Mouse (Mus musculus) heart, adult 18-20 months (tissue): Measurements from ENCODE around the gene Naa10. TPM values are rescaled to one million over a fixed set of nuclear protein-coding genes. Genes with fewer than 3 reads are reported as not detected.

Source experiments
- DNase-seq, 2 experiments: peaks; one replicate each; pipeline ENCODE4 v3.0.0; 2021 to 2022; ENCODE audit warnings: mixed read lengths in 1 of 2
- total RNA-seq, 2 experiments: library from RNA; stranded (reverse); gene quantifications; 2 replicates each; pipeline ENCODE4 v1.2.3; 2021

Naa10 gene
- total RNA-seq, 2 experiments from 2014 or later = 56.6 to 58.6 TPM

DNA sequence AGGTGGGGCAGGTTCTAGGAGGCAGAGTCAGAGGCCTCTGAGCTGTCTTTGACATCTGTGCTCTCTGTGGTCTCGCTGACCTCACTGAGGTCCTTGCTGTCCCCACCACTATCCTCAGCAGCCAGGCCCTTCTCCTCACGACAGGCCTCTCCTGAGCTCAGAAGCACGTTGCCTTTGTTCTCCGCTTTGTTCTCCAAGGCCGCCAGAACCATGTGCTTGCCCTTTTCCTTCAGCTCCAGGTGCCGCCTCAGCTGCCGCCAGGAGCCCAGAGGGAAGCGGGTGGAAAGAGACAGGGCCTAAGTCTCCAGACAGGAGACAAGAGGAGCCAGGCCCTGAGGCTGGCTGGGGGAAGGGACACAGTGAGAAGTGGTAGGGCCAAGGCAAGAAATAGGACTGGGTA is 4.8 kb downstream of the Naa10 start:
- no peak for DNase-seq

GRCm38 (mm10) chrX:73914827-73915703 is 6.7 kb downstream of the Naa10 start:
- DNase-seq = peak; percentile 87 to 97

DNA sequence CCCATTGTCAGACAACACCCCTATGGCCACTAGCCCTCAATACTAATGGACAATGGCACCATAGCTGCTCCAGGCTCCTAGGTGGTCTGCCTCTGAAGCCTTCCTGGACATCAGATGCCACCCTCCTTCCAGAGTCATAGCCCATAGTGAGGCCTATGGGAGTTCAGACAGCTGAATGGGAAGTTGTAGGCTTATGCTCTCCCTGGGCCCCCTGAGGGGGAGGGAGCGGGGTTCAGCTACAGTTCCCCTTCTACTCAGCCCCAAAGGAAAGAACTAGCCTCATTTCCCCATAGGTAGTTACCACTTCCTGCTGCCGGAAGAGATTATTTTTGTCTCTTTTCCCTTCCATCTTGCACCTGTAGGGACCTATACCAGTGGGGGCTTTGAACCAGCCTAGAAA is 10.2 kb downstream of the Naa10 start:
- DNase-seq = peak in 1 of 2 experiments; percentile 35

GRCm38 (mm10) chrX:73911156-73911555 is 10.6 kb downstream of the Naa10 start:
- DNase-seq = peak in 1 of 2 experiments; percentile 28

DNA sequence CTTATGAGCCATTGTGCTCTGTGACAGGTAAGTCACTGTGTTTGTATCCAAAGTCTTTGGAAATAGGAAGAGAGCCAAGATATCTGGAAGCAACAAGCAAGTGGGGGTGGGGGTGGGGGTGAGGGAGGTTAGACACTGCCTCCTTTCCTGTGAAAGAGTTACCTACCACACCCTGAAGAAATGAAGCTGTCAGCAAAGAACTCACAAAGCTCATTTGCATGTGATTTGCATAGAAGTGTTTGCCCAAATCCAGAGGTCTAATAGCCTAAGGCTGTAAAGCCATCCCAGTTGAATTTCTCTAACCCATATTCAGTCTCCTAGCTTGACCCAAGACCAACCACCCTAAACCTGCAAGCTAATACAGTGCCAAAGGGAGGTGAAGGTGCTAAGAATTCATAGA is 11.3 kb downstream of the Naa10 start:
- no peak for DNase-seq

GRCm38 (mm10) chrX:73910049-73910448 is 11.7 kb downstream of the Naa10 start:
- DNase-seq = no peak

DNA sequence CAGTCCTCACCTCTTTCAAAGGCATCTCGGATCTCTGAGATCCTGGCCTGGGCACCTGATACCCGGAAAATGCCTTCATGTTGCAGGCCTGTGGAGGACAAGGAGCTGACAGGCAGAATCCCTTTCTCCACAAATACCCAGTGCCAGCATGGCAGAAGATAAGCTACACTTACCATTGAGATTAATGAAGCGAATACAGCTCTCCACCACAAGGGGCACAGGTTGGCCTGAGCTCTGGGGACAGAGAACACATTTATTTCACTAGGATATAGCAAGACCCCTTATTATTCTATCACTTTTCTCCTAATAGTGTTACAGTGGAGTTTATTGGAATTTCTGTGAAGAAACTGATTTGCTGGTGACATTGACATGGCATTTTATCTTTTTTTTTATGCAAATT is 23.8 kb downstream of the Naa10 start:
- DNase-seq = no peak

DNA sequence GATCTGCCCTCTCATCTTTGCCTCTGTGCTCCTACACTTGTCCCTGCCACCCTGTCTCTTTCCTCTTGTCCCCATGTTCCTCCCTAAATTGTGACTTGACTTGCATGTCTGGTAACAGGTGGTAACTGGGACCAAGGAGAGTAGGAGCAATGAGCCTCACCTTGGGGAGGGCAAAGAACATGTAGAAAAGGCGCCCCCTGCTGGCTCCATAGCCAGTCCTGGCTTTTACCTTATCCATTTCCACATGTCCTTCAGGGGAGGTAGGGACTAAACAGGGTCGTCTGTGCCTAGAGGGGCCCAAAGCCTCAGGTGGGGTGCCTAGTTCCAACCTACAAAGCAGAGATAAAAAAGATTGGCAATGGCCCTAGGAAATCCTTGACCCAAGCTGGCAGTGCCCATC is 26.0 kb downstream of the Naa10 start, which contains the start of gene L1cam:
Gene L1cam (minus strand): TSS at position 387 of the 400 bp plus-strand sequence.
- DNase-seq = peak in 1 of 2 experiments; percentile 64

DNA sequence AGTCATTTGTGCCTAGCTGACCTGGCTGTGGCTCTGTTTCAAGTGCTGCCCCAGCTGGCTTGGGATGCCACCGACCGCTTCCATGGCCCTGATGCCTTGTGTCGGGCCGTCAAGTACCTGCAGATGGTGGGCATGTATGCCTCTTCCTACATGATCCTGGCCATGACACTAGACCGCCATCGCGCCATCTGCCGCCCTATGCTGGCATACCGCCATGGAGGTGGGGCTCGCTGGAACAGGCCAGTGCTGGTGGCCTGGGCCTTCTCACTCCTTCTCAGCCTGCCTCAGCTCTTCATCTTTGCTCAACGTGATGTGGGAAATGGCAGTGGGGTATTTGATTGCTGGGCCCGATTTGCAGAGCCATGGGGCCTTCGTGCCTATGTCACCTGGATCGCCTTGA is 28.9 kb downstream of the Naa10 start:
- no peak for DNase-seq

DNA sequence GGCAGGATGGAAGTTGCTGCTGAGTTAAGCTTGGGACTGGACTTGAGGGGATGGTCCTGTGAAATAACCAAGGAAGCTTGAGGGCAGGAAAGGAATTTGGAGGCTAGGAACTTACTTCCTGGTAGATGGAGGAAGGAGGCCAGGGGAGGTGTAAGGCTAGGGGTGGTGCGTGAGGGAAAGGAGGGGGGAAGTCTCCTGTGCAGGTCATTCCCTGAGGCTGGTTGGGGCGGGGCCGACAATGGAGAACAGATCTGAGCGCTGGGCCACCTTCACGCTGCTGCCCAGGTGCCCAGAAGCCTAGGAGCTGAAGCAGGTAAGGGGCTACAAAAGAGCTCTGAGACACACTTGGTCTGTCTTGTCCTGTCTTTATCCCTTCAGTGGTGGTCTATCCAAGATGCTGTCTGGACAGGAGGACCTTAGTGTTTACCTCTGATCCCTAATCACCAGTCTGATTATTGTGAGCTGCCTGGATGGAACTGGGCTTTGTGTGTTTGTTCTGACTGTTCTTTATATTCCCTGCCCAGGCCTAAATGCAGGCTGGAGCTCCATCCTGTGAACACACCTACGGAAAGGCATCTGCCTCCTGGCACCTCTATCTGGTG is 30.1 kb downstream of the Naa10 start, which contains the start of gene Avpr2:
Gene Avpr2 (plus strand): TSS at position 552 of the 602 bp plus-strand sequence.
- no peak for DNase-seq

- no peak for DNase-seq
These were observed 40.3 kb downstream of the Naa10 start for GRCm38 (mm10) chrX:73881463-73881862.

DNA sequence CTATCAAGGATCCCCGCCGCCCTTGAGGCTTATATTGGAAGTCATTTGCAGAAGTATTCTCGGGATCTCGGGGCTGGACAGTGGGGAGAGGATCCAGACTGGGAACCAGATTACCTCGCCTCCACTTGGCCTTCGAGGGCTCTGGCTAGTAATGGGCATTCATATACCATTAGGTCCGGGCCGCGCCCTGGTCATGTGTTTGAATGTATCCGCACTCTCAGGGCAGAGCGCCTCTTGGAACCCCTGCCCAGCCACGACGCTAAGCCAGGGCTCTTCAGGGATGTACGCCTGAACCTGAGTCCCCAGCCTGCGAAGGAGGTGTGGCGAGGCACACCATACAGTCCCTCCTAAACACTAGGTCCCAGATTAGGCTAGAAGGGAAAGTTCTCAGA is 40.7 kb downstream of the Naa10 start:
- peak in 1 of 2 experiments; percentile 4 for DNase-seq

- DNase-seq = peak; percentile 14 to 42
These were observed 41.3 kb downstream of the Naa10 start for GRCm38 (mm10) chrX:73880194-73881035.

GRCm38 (mm10) chrX:73877014-73877413 is 44.7 kb downstream of the Naa10 start:
- DNase-seq = no peak

DNA sequence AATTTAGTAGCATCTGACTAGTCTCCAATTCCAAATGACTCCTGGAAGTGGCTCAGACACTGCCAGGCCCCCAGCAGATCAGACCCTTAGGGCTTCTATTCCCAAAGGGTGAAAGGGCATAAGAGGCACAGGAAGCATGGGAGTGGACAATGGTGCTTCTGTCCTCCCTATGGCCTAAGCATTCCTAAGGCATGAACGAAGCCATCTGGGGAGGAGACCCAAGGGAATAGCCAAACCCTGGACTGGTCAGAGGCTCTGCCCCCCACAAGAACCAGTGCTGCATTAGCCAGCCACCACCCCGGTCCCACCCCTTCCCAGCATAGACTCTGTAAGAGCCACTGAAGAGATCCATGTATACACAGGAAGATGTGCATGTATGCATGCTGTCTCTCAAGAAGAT is 45.9 kb downstream of the Naa10 start:
- no peak for DNase-seq

DNA sequence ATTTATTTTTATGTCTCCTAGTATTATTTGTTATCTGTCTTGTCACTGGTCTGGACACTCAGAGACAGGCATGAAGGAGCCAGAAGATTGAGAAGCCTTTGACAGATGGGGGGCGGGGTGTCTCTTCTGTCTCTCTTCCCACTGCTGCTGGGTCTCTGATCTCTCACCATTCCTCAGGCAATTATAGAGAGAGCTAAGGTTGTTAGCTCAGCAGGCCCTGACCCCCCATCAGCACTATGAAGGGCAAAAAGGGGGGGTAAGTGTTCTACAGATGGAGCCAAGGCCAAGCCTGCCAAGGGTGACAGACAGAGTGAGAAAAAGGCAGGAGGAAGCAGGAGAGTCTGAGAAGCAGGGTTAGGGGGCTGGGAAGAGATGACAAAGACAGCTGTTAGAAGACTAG is 49.8 kb downstream of the Naa10 start:
- no peak for DNase-seq

DNA sequence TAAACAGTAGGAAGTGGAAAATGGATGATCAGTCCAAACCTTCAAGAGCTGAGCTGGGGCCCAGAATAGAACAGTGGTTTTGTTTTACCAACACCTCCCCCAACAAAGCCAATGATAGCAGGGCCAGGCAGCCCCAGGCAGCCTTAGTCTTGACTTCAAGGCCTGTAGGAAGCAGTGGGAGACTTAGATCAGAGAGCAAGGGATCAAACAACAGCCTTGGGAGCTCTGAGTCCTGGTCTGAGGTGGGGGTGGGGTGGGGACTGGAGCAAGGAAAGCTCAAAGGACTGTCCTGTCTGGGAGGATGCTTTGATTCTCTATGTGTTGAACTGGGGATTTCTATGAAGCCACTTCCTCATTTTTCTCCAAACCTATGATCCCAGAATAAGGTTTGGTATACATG is 50.3 kb downstream of the Naa10 start:
- DNase-seq = no peak

GRCm38 (mm10) chrX:73869334-73869733 is 52.4 kb downstream of the Naa10 start:
- no peak for DNase-seq

GRCm38 (mm10) chrX:73867852-73868251 is 53.9 kb downstream of the Naa10 start:
- DNase-seq = no peak

DNA sequence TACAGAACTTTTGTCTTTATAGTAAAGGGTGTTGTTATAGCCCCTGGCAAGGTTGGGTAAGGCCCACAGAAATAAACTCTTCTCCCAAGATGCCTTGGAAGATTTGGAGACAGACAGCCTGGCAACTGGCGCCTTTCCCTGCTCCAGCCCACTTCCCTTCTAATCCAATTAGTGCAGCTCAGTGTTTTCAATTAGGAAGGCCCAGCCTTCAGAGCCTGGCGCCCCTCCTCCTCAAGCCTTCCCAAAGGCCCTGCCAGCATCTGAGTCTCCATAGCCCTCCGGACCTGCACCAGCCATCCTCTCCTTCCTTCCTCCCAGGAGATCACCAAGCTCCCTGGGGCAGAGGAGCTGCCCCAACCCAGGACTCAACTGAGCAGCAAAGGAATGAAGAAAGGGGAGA is 54.5 kb downstream of the Naa10 start:
- no peak for DNase-seq
